Mouse (Mus musculus) brain, adult 2 months (tissue): ENCODE measurements at regions not wholly inside any gene's neighbourhood (a gene's known extent, or its start where the extent isn't known, plus 50 kb on each side); places are given as distances from the start of the nearest gene placed in this dataset.

ENCODE experiments used
- DNase-seq: peaks from one replicate; pipeline ENCODE4 v3.0.0; 2011; ENCODE audit warnings: low read depth, low spot score

DNA sequence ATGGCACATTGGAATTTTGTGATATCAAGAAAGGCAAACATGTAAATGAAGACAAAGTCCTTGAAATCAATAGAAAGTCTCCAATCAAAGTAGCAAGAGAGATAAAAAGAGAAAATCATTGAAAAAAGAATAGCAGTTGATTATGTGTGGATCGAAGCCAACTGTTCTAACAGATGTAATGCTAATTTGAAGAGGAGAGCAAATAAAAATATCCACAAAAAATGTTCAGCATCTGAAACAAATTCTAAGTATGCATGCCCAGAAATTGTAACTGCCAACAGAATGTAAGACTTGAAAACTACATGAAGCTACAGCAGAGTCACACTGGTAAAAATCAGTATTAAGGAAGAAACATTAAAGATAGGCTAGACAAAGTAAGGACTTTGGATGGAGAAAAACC, 587.2 kb upstream of the Galntl6 start:
- peak; percentile 57 for DNase-seq

DNA sequence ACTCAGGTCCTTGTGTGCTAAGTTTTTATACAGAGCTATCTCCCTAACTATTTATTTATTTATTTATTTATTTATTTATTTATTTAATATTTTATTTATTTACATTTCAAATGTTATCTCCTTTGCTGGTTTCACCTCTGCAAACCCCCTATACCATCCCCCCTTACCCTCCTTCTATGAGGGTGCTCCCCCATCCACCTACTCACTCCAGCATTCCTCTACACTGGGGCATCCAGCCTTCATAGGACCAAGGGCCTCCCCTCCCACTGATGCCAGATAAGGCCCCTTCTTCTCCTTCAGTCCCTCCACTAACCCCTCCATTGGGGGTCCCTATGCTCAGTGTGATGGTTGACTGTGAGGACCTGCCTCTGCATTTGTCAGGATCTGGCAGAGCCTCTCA, 579.0 kb upstream of the Galntl6 start:
- DNase-seq = no peak

- no peak for DNase-seq
Observed at GRCm38 (mm10) chr8:59478257-59478656, 565.8 kb upstream of the Galntl6 start.

DNA sequence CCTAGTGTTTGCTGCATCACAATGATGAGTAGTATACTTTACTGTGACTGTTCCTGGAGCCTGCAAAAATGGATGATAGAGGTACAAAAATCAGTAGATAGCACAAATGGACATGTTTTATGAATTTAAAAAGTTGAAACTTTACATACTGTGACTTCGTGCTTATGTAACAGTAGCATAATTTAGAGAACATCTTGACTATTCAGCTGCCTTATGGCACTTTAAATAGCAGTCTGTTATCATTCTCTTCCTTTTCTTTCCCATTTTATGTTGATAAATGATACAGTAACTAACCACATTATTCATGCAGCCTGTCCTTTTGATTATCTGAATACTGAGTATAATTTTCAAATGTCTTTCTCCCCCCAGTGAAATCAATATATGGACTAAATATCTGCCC, 561.8 kb upstream of the Galntl6 start:
- DNase-seq = peak; percentile 29

GRCm38 (mm10) chr8:59448622-59449021, 536.2 kb upstream of the Galntl6 start:
- no peak for DNase-seq

- DNase-seq = peak; percentile 5
Observed at GRCm38 (mm10) chr8:59403659-59404058, 491.2 kb upstream of the Galntl6 start.

- DNase-seq = peak; percentile 49
Observed at GRCm38 (mm10) chr8:59389706-59390105, 477.3 kb upstream of the Galntl6 start.

GRCm38 (mm10) chr8:59384711-59385110, 472.3 kb upstream of the Galntl6 start:
- DNase-seq = no peak

DNA sequence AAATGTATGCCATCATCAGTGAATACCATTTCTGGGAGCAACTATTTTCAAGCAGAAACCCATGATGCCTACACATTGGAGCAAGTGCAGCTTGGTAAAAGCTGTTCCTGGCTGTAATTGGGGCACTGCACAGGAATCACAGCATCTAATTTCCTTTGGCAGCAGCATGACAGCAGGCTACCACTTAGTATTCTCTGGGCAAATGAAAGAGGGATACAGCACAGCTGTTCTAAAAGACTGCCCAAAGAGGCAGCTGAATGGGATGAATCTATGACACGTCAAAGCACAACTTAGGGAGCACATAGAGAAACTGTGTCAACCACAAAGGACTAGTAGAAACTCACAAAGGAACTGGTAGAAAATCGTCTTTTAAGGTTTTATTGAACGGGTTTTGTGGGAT, 440.5 kb upstream of the Galntl6 start:
- DNase-seq = peak; percentile 63

GRCm38 (mm10) chr8:59334990-59335389, 422.6 kb upstream of the Galntl6 start:
- no peak for DNase-seq
